Mouse (Mus musculus) CD4-positive, CD25-positive, alpha-beta regulatory T cell, adult 4 months (primary cell): ENCODE results near the gene Caskin2. TPM values are rescaled to one million over a fixed set of nuclear protein-coding genes. Genes with fewer than 3 reads are reported as not detected.

Experiments used
- ATAC-seq: one replicate; pipeline ENCODE4 v1.8.0; 2017
- polyA plus RNA-seq, 2 experiments: library from polyadenylated mRNA; unstranded; fragments of 100-300 nt; shearing (Covaris generic); gene quantifications; one replicate each; pipeline ENCODE4 v1.2.1; 2017

Caskin2 gene
- polyA plus RNA-seq, 2 experiments from 2014 or later, result 0.69 to 0.85 TPM

- no peak for ATAC-seq
Observed at GRCm38 (mm10) chr11:115803072-115803709, 10.2 kb downstream of the Caskin2 start.

GRCm38 (mm10) chr11:115800981-115801380, 12.5 kb downstream of the Caskin2 start:
- no peak for ATAC-seq

GRCm38 (mm10) chr11:115797665-115798064, 15.8 kb downstream of the Caskin2 start:
- ATAC-seq, result no peak

- ATAC-seq, result no peak
Observed at GRCm38 (mm10) chr11:115796898-115797297, 16.5 kb downstream of the Caskin2 start.

- ATAC-seq, result no peak
Observed at GRCm38 (mm10) chr11:115792353-115792752, 21.1 kb downstream of the Caskin2 start.

- no peak for ATAC-seq
Observed at GRCm38 (mm10) chr11:115791919-115792318, 21.5 kb downstream of the Caskin2 start.

GRCm38 (mm10) chr11:115789787-115790186, 23.7 kb downstream of the Caskin2 start:
- no peak for ATAC-seq

- no peak for ATAC-seq
Observed at GRCm38 (mm10) chr11:115786473-115786872, 27.0 kb downstream of the Caskin2 start.

- no peak for ATAC-seq
Observed at GRCm38 (mm10) chr11:115780141-115781070, 33.0 kb downstream of the Caskin2 start.

- no peak for ATAC-seq
Observed at GRCm38 (mm10) chr11:115779038-115779571, 34.3 kb downstream of the Caskin2 start.

- no peak for ATAC-seq
Observed at GRCm38 (mm10) chr11:115777487-115778335, 35.7 kb downstream of the Caskin2 start.

- ATAC-seq, result no peak
Observed at GRCm38 (mm10) chr11:115776954-115777353, 36.5 kb downstream of the Caskin2 start.

- ATAC-seq, result no peak
Observed at GRCm38 (mm10) chr11:115775821-115776665, 37.4 kb downstream of the Caskin2 start.

GRCm38 (mm10) chr11:115774653-115775052, 38.8 kb downstream of the Caskin2 start:
- no peak for ATAC-seq

- no peak for ATAC-seq
Observed at GRCm38 (mm10) chr11:115768896-115769295, 44.5 kb downstream of the Caskin2 start.

GRCm38 (mm10) chr11:115766981-115767380, 46.5 kb downstream of the Caskin2 start:
- ATAC-seq, result no peak

- no peak for ATAC-seq
Observed at GRCm38 (mm10) chr11:115766356-115766943, 47.0 kb downstream of the Caskin2 start.

- peak; percentile 57 for ATAC-seq
Observed at GRCm38 (mm10) chr11:115765607-115766141, 47.8 kb downstream of the Caskin2 start.

GRCm38 (mm10) chr11:115765103-115765606, 48.3 kb downstream of the Caskin2 start, which contains the start of gene Tmem94:
Gene Tmem94, plus strand, starts transcription at chr11:115765433.
- ATAC-seq, result peak; percentile 93

GRCm38 (mm10) chr11:115764698-115765097, 48.7 kb downstream of the Caskin2 start:
- ATAC-seq, result no peak
